Mouse (Mus musculus): ENCODE data around the gene Meaf6. TPM values are rescaled to one million over a fixed set of nuclear protein-coding genes. Genes with fewer than 3 reads are reported as not detected.

The Meaf6 gene
- polyA plus RNA-seq, 1 experiment from 2014 or later, result 86.9 TPM

DNA sequence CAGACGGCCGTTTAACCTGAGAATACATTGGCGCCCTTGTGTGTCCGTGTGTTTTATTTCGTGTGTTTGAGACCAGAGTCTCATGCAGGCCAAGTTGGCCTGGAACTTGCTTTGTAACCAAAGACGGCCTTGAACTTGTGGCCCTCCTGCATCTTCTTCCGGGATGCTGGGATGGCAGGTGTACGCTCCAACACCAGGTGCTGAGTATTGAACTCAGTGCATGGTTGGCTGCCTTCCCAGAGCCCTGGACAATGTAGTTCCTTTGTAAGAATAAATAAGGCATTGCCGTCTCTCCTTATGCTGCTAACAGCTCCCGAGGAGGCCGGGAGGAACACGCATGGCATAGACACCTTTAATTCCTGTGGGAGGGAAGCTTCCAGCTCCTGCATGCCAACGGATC lies 32.0 kb downstream of the Meaf6 start:
- Histone ChIP-seq H3K27me3 (no peaks in the 10 kb centered on the region), H3K27ac (no peak overlapping the region), H3K4me1 (peaks cover 19% of the 10 kb centered on the region), H3K9me3 (no peaks in the 10 kb centered on the region), H3K4me2 (replicated peaks) (no peak overlapping the region), H3K36me3 (0 out of 2 replicates have a peak, but pooled peaks cover 3% of the 10 kb centered on the region), H3K4me3 (no peak overlapping the region), H3K9ac (no peak overlapping the region)
- ATAC-seq (ENCODE audit: insufficient number of reproducible peaks, insufficient read depth, low FRiP score, low TSS enrichment), result no peak
- 75% methylated on average over 13 of the region's 13 CpGs for WGBS

DNA sequence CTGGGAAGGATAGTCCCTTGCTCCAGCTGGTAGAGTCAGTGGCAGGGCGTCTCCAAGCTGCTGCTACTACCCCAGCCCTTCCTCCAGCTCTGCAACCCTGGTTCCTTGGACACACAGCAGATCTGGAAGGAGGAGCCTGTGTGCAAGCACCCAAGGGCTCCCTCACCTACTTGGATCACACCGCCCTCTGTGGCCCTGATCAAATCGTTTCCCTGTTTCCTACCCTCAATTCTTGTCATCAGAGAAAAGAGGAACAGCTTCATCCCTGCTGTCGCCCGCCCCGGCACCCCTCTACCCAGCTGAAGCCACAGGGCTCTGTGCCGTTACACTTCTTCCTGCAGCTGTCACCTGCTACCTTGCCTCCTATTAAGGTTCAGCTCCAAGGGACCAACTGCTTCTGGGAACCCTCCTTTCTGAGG lies 33.0 kb downstream of the Meaf6 start:
- ATAC-seq (ENCODE audit: insufficient number of reproducible peaks, insufficient read depth, low FRiP score, low TSS enrichment), result no peak
- H3K27ac ChIP-seq, result no peak overlapping the region
- no peaks in the 10 kb centered on the region for H3K27me3 ChIP-seq
- no peak overlapping the region for H3K9ac ChIP-seq
- H3K4me3 ChIP-seq, result no peak overlapping the region
- H3K4me1 ChIP-seq, result peaks cover 26% of the 10 kb centered on the region
- no peaks in the 10 kb centered on the region for H3K9me3 ChIP-seq
- WGBS, result 88% methylated on average over 7 of the region's 7 CpGs
- no peaks in the 10 kb centered on the region for H3K36me3 ChIP-seq
- no peak overlapping the region for H3K4me2 ChIP-seq (replicated peaks)

DNA sequence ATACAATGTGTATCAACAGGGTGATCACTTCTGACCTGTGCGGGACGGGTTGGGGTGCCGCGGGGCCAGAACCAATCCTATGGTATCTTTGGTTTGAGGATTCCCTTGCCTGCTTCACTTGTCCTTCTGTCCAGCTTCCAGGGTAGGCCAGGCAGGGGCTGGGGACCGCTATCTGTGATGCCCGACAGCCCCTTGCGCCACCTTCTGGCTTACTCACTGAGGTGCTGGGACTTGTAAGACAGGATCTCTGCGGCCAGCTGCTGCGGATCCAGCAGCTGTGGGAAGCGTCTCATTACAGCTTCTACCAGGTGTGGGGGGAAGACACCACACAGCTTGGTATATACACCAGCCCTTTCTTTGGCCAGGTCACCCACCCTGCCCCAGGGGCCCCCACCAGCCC lies 34.1 kb downstream of the Meaf6 start:
- Histone ChIP-seq H3K36me3 (no peaks in the 10 kb centered on the region), H3K27ac (no peak overlapping the region), H3K9ac (no peak overlapping the region), H3K4me3 (no peak overlapping the region), H3K4me1 (peaks cover 30% of the 10 kb centered on the region), H3K9me3 (no peaks in the 10 kb centered on the region), H3K27me3 (no peaks in the 10 kb centered on the region), H3K4me2 (replicated peaks) (no peak overlapping the region)
- 30% methylated on average over 10 of the region's 10 CpGs for WGBS
- ATAC-seq (ENCODE audit: insufficient number of reproducible peaks, insufficient read depth, low FRiP score, low TSS enrichment), result no peak

DNA sequence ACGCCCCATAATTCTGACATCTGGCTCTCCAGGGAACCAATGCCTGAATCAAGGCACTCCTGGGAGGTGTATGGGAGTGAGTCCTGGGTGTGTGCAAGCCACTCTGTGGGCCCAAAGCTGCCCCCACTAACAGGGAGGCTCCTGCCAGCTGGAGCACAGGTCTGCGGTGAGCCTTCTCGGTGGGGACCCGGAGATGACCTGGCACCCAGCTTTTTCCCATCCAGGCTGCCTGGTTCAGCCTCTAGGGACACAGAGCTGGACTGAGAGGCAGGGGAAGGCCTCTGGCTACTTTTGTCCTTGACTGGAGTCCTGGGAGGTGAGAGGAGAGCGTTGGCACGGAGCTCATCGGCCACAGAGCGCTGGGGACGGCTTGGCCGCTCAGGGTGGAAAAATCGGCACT lies 34.8 kb downstream of the Meaf6 start:
- ATAC-seq (ENCODE audit: insufficient number of reproducible peaks, insufficient read depth, low FRiP score, low TSS enrichment), result no peak
- H3K4me3 ChIP-seq, result no peak overlapping the region
- H3K27me3 ChIP-seq, result no peaks in the 10 kb centered on the region
- no peaks in the 10 kb centered on the region for H3K9me3 ChIP-seq
- H3K27ac ChIP-seq, result no peak overlapping the region
- no peak overlapping the region for H3K9ac ChIP-seq
- H3K36me3 ChIP-seq, result no peaks in the 10 kb centered on the region
- WGBS, result 90% methylated on average over 11 of the region's 11 CpGs
- no peak overlapping the region for H3K4me2 ChIP-seq (replicated peaks)
- H3K4me1 ChIP-seq, result peaks cover 30% of the 10 kb centered on the region

DNA sequence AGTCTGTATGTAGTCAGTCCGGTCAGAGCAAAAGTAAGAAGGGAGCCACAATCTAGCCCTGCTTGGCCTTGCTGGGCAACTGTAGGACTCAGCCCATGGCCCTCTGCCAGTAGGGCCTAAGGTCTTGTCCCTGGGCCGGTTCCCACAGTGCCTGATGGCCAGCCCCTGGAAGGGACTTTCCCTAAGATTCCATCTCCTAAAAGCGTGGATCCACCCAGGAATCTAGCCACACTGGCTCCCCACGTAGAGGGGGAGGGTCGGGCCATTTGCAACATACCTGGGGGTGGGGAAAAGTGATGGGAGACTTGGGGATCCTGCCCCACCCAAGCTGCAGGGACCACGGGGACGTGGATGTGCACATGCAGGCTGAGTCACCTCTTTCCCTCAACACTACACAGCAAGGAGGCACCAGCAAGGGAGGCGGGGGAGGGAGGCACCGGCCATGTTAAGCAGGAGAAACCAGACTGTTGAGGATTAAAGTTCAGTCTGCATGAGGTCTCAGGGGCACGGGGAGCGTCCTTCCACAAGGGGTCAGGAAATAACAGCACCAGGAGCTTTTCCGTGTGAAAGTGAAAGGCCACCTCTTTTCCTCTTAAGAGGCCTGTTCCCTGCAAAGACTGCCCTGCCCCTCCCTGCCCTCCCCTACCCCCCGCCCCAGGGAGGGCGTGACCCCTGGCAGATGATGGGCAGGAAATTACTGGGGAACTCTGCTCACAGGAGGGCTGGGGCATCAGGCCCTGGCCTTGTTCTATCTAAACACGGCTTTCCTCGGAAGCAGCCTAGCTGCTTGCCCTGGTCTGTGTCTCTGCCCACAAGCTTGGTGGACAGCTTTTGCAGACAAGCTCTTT lies 37.7 kb downstream of the Meaf6 start:
- no peaks in the 10 kb centered on the region for H3K9me3 ChIP-seq
- H3K27ac ChIP-seq, result no peak overlapping the region
- no peak overlapping the region for H3K4me3 ChIP-seq
- no peak overlapping the region for H3K4me2 ChIP-seq (replicated peaks)
- no peak overlapping the region for H3K9ac ChIP-seq
- no peak for ATAC-seq (ENCODE audit: insufficient number of reproducible peaks, insufficient read depth, low FRiP score, low TSS enrichment)
- no peaks in the 10 kb centered on the region for H3K36me3 ChIP-seq
- peaks cover 26% of the 10 kb centered on the region for H3K4me1 ChIP-seq
- WGBS, result 17% methylated on average over 16 of the region's 16 CpGs
- H3K27me3 ChIP-seq, result peaks cover 8% of the 10 kb centered on the region; the same call in 1 of the 2 replicates

DNA sequence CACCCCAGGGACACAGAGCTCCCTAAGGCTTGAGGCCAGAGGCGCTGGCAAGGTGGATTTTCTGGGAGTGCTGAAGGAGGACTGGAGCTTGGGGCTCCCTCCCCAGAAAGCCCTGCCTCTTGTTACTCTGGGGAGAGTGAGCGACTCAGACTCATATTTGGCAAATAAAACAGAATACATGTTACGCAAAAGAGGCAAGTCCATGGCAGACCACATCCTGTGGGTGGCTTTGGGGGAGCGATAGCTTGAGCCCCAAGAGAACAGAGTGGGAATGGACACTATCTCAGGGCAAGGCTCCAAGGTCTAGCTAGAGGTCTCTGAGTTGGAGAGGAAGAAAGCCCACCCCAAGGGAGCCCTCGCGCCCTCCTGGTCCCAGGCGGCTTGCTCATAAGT lies 38.3 kb downstream of the Meaf6 start:
- Histone ChIP-seq H3K9me3 (no peaks in the 10 kb centered on the region), H3K4me2 (replicated peaks) (no peak overlapping the region), H3K4me1 (peaks cover 26% of the 10 kb centered on the region), H3K9ac (no peak overlapping the region), H3K27ac (no peak overlapping the region), H3K27me3 (peaks cover 8% of the 10 kb centered on the region; the same call in 1 of the 2 replicates), H3K4me3 (no peak overlapping the region), H3K36me3 (no peaks in the 10 kb centered on the region)
- no peak for ATAC-seq (ENCODE audit: insufficient number of reproducible peaks, insufficient read depth, low FRiP score, low TSS enrichment)
- 67% methylated on average over 7 of the region's 7 CpGs for WGBS

DNA sequence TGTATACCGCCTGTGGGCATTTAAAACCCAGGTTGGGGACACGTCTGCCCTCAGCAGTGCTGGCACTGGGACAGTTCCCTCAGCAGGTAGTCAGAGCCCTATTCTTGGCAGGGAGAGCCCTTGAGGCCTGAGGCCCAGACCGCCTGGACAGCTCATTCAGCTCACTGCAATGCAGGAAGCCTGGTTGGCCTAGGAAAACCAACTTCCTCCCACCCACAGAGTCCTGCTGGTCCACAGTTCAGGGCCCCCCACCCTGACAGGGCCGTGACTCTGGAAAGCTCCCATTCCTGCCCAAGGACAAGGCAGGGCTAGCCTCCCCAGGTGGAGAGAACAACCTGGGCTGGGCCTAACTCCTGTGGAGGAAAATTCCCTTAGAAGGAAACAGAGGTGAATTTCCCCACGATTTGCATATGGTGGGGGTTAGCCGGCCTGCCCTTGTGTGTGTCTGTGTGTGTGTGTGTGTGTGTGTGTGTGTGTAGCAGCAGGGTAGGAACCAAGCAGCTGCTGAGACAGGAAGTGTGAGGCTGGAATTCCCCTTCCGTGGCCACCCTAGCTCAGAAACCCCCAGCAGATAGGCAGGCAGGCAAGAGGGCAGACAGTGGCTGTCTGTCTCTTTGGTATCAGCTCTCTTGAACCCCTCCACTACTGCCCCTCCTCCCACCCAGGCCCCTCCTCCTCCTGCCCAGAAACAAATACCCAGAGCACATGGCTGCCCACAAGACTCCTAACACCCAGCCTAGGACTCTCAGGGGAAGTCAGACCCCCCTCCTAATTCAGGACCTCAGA lies 39.7 kb downstream of the Meaf6 start:
- H3K4me1 ChIP-seq, result peaks cover 26% of the 10 kb centered on the region
- 41% methylated on average over 7 of the region's 7 CpGs for WGBS
- no peak overlapping the region for H3K4me3 ChIP-seq
- no peak for ATAC-seq (ENCODE audit: insufficient number of reproducible peaks, insufficient read depth, low FRiP score, low TSS enrichment)
- no peaks in the 10 kb centered on the region for H3K9me3 ChIP-seq
- no peak overlapping the region for H3K27ac ChIP-seq
- no peak overlapping the region for H3K4me2 ChIP-seq (replicated peaks)
- H3K36me3 ChIP-seq, result no peaks in the 10 kb centered on the region
- no peak overlapping the region for H3K9ac ChIP-seq
- H3K27me3 ChIP-seq, result peaks cover 11% of the 10 kb centered on the region; the same call in 1 of the 2 replicates

DNA sequence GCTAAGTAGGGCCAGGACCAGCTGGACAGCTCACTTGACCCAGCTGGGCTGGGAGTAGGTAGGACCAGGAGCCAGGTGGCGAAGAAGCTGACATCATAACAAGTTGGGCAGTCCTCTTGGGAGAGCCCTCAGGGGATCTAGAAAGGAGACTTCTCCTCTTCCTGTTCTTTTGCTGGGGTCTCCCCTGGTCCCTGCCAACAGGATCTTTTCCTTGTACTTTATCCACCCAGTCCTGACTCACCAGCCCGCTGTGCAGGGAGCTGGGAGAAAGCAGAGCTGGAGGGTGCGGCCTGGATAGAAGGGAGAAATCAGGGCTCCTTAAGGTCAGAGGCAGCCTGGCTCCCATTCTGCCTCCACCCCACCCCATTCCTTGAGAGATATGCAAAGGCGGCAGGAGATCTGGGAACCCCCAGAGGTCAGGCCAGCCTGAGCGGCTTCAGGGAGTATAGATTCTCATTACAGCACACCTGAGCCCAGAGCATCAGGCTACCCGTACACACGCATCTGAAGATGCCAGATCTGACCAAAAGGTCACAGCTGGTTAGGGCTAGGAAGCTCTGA lies 40.5 kb downstream of the Meaf6 start:
- Histone ChIP-seq H3K9me3 (no peaks in the 10 kb centered on the region), H3K27ac (no peak overlapping the region), H3K4me3 (no peak overlapping the region), H3K27me3 (peaks cover 11% of the 10 kb centered on the region; the same call in 1 of the 2 replicates), H3K4me1 (peaks cover 26% of the 10 kb centered on the region), H3K9ac (no peak overlapping the region), H3K36me3 (no peaks in the 10 kb centered on the region), H3K4me2 (replicated peaks) (no peak overlapping the region)
- 75% methylated on average over 7 of the region's 7 CpGs for WGBS
- no peak for ATAC-seq (ENCODE audit: insufficient number of reproducible peaks, insufficient read depth, low FRiP score, low TSS enrichment)

DNA sequence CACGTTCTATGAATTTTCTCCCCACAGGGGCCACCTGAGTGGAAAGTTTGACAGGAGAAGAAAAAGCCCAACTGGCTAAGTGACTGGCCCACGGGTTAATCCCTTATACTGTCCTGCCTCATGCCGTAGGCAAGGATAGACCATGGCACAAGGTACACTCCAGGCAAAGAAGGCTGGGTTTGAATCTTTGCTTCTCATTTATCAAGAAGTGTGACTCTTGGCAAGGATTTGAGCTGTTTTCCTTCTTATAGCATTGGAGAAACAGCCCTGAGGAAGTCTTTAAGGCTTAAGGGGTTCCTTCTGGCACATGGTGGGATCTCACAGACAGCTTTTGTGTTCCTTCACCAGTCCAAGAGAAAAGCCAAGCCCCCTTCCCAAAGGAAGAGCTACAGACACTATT lies 41.3 kb downstream of the Meaf6 start:
- Histone ChIP-seq H3K9me3 (no peaks in the 10 kb centered on the region), H3K4me2 (replicated peaks) (no peak overlapping the region), H3K9ac (no peak overlapping the region), H3K27me3 (peaks cover 11% of the 10 kb centered on the region; the same call in 1 of the 2 replicates), H3K4me3 (no peak overlapping the region), H3K36me3 (no peaks in the 10 kb centered on the region), H3K27ac (no peak overlapping the region), H3K4me1 (peaks cover 26% of the 10 kb centered on the region)
- ATAC-seq (ENCODE audit: insufficient number of reproducible peaks, insufficient read depth, low FRiP score, low TSS enrichment), result no peak
- 83% methylated on average over 3 of the region's 3 CpGs for WGBS

DNA sequence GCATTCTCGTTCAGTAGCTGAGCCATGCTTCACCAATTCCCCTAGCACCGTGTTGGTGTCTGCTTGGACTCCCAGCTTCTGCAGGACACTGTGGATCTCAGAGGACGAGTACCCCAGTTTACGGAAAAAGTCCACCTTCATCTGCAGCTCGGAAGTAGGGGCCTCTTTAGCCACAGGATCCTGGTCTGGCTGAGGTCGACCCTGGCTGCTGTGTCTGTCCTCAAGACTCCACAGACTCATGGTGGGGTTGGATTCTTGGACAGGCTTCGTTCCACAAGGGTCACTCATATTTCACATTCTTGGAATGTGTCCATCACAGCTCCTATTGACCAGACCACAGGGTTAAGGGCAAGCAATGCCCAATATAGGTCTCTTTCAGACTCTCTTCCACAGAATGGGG lies 41.8 kb downstream of the Meaf6 start:
- H3K27me3 ChIP-seq, result peaks cover 11% of the 10 kb centered on the region; the same call in 1 of the 2 replicates
- WGBS, result 78% methylated on average over 7 of the region's 7 CpGs
- peak overlapping the region; percentile 69 for H3K4me3 ChIP-seq
- ATAC-seq (ENCODE audit: insufficient number of reproducible peaks, insufficient read depth, low FRiP score, low TSS enrichment), result no peak
- H3K4me1 ChIP-seq, result peaks cover 26% of the 10 kb centered on the region
- H3K36me3 ChIP-seq, result no peaks in the 10 kb centered on the region
- peak overlapping the region; percentile 98 for H3K4me2 ChIP-seq (replicated peaks)
- H3K9ac ChIP-seq, result no peak overlapping the region
- H3K27ac ChIP-seq, result no peak overlapping the region
- no peaks in the 10 kb centered on the region for H3K9me3 ChIP-seq

DNA sequence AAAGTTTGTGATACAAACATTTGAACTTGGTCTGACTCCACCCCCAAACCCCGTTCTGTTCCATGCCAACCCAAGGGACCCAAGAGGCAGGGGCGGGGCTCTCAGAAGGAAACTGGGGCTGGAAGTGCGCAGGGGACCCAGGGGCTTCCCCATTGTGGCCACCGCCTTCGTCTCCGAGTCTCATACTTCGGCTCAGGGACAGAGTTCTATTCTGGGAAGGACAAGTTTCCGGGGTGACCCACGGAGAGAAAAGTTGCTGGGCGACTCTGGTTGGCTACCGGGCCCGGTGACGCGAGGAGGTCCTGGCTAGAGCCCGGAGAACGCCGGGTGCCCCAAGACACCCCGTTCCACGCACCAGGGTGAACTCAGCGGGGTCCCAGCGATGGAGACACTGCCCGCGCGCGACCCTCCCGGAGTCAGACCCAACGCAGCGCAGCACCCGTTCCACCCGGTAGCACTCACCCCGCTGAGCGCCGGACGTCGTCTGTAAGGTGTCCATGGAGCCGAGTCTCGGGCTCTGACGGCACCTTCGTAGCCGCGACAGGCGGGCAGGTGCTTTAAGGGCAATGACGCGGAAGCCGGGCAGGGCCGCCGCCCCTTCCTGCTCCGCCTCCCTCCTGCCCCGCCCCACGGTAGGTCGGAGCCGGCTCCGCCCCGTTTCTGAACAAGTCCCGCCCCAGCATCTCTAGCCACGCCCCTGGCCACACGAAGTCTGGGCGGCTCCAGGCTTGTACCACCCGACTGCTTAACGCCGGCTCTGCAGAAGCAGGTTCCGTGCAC lies 42.6 kb downstream of the Meaf6 start, which contains the start of gene Zc3h12a:
Gene Zc3h12a, minus strand, starts transcription at position 536 of the 780 bp plus-strand sequence.
- Histone ChIP-seq H3K27ac (no peak within 1 kb of the TSS), H3K4me1 (peaks cover 23% of the 10 kb centered on the region), H3K4me3 (peak within 1 kb of the TSS; percentile 69), H3K36me3 (no peaks in the 10 kb centered on the region), H3K9ac (peak within 1 kb of the TSS; percentile 36; the same call in 1 of the 2 replicates), H3K4me2 (replicated peaks) (peak within 1 kb of the TSS; percentile 98), H3K9me3 (no peaks in the 10 kb centered on the region), H3K27me3 (peaks cover 11% of the 10 kb centered on the region; the same call in 1 of the 2 replicates)
- peak; percentile 73 for ATAC-seq (ENCODE audit: insufficient number of reproducible peaks, insufficient read depth, low FRiP score, low TSS enrichment)
- 2% methylated on average over 62 of the region's 62 CpGs for WGBS

Measured in embryonic facial prominence, embryonic 12.5 days (tissue).